Mouse (Mus musculus): ENCODE measurements at regions not wholly inside any gene's neighbourhood (a gene's known extent, or its start where the extent isn't known, plus 50 kb on each side); places are given as distances from the start of the nearest gene placed in this dataset.

- TF ChIP-seq POLR2A (IDR thresholded peaks at IDR 0.05; ENCODE audit: borderline replicate concordance, extremely low read depth, insufficient read depth, insufficient read length, poor library complexity, severe bottlenecking) = no peak
- TF ChIP-seq CTCF (IDR thresholded peaks at IDR 0.05; ENCODE audit: borderline replicate concordance, extremely low read depth, insufficient read depth, insufficient read length) = no peak
These were observed 146.4 kb upstream of the Dnajc24 start for GRCm38 (mm10) chr2:106149701-106150100.
